Mouse (Mus musculus) kidney, embryonic 16.5 days (tissue): ENCODE measurements around the gene Dglucy. TPM values are rescaled to one million over a fixed set of nuclear protein-coding genes. Genes with fewer than 3 reads are reported as not detected.

Experiments
- ATAC-seq: fragments of 200-750 bp; cut with Nextera tagmentation; 2 replicates; pipeline ENCODE4 v1.8.0; 2017; ENCODE audit warnings: moderate TSS enrichment; ENCODE audit not compliant: low FRiP score, low TSS enrichment
- H3K27ac ChIP-seq: fragments of 300-500 bp; sonication (generic); 2 replicates; pipeline ENCODE4 v1.5.1; 2014; ENCODE audit warnings: low read length
- H3K27me3 ChIP-seq: fragments of 300-500 bp; sonication (generic); 2 replicates; pipeline ENCODE4 v1.6.1; 2014; ENCODE audit warnings: low read length, control low read depth, mixed read lengths; ENCODE audit not compliant: insufficient read depth
- H3K36me3 ChIP-seq: fragments of 300-500 bp; sonication (generic); 2 replicates; pipeline ENCODE4 v1.6.1; 2014; ENCODE audit warnings: low read length, control low read depth, mixed read lengths; ENCODE audit not compliant: insufficient read depth
- H3K4me1 ChIP-seq: fragments of 300-500 bp; sonication (generic); 2 replicates; pipeline ENCODE4 v1.6.1; 2014; ENCODE audit warnings: low read length, control low read depth, mixed read lengths; ENCODE audit not compliant: insufficient read depth
- H3K4me2 ChIP-seq: fragments of 300-500 bp; sonication (generic); replicated peaks from 2 replicates; pipeline ENCODE4 v1.6.1; 2014; ENCODE audit warnings: low read depth, low read length
- H3K4me3 ChIP-seq: fragments of 300-500 bp; sonication (generic); 2 replicates; pipeline ENCODE4 v1.5.1; 2014; ENCODE audit warnings: mild to moderate bottlenecking, low read length
- H3K9ac ChIP-seq: fragments of 300-500 bp; sonication (generic); replicated peaks from 2 replicates; pipeline ENCODE4 v1.6.1; 2014; ENCODE audit warnings: low read length
- H3K9me3 ChIP-seq: fragments of 300-500 bp; sonication (generic); 2 replicates; pipeline ENCODE4 v1.6.1; 2016; ENCODE audit warnings: low read length, control low read depth
- WGBS: fragments of 180-500 bp; shearing (Covaris S2); extraction: QIAGEN DNeasy Blood & Tissue Kit; methylation state at CpG from one replicate; pipeline ENCODE4 v1.1.7; 2014; 5-methylcytosine and 5-hydroxymethylcytosine counted together
- polyA plus RNA-seq: library from polyadenylated mRNA; unstranded; fragments of >200 nt; fragmentation: Nextera tagmentation; extraction: Ambion mirVana; gene quantifications from 2 replicates; pipeline ENCODE4 v1.2.1, GENCODE M21; 2015

The Dglucy gene
- polyA plus RNA-seq, 1 experiment from 2014 or later: 3.9 TPM

GRCm38 (mm10) chr12:100871234-100871633, 92.4 kb downstream of the Dglucy start:
- Histone ChIP-seq H3K4me1 (no peaks in the 10 kb centered on the region), H3K36me3 (no peaks in the 10 kb centered on the region), H3K9me3 (no peaks in the 10 kb centered on the region), H3K27ac (no peak overlapping the region), H3K4me2 (no peak overlapping the region), H3K9ac (no peak overlapping the region), H3K27me3 (no peaks in the 10 kb centered on the region), H3K4me3 (no peak overlapping the region)
- 89% methylated on average over 6 of the region's 6 CpGs for WGBS
- ATAC-seq: no peak

GRCm38 (mm10) chr12:100871841-100872240, 93.0 kb downstream of the Dglucy start:
- Histone ChIP-seq H3K4me1 (no peaks in the 10 kb centered on the region), H3K27me3 (no peaks in the 10 kb centered on the region), H3K27ac (no peak overlapping the region), H3K4me2 (no peak overlapping the region), H3K9ac (no peak overlapping the region), H3K4me3 (no peak overlapping the region), H3K9me3 (no peaks in the 10 kb centered on the region), H3K36me3 (no peaks in the 10 kb centered on the region)
- no peak for ATAC-seq
- 79% methylated on average over 2 of the region's 2 CpGs for WGBS

DNA sequence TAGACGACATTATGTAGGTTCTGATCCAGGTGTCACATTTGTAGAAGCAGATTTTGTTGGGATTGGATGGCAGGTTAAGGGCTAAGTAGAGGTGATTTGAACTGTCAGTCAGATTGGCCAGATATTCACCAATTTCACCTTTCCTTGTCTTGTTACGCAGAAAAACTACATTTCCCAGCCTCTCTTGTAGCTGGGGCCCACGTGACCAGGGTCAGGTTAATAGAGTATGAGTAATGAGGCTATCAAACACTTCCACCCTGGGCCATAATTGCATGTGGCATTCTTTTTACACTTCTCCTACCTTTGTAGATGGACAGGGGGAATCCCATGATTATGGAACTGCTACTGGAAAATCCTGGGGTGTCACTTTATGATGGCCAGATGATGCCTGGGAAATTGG, 94.8 kb downstream of the Dglucy start:
- H3K4me3 ChIP-seq: no peak overlapping the region
- 81% methylated on average over 3 of the region's 3 CpGs for WGBS
- no peak overlapping the region for H3K27ac ChIP-seq
- H3K27me3 ChIP-seq: no peaks in the 10 kb centered on the region
- H3K9ac ChIP-seq: no peak overlapping the region
- H3K4me1 ChIP-seq: no peaks in the 10 kb centered on the region
- no peak overlapping the region for H3K4me2 ChIP-seq
- no peaks in the 10 kb centered on the region for H3K9me3 ChIP-seq
- H3K36me3 ChIP-seq: no peaks in the 10 kb centered on the region
- ATAC-seq: no peak

- no peak for ATAC-seq
- no peak overlapping the region for H3K9ac ChIP-seq
- no peak overlapping the region for H3K4me2 ChIP-seq
- H3K27me3 ChIP-seq: no peaks in the 10 kb centered on the region
- no peaks in the 10 kb centered on the region for H3K36me3 ChIP-seq
- WGBS: 41% methylated on average over 3 of the region's 3 CpGs
- H3K9me3 ChIP-seq: no peaks in the 10 kb centered on the region
- no peak overlapping the region for H3K27ac ChIP-seq
- H3K4me3 ChIP-seq: no peak overlapping the region
- no peaks in the 10 kb centered on the region for H3K4me1 ChIP-seq
These were observed 96.7 kb downstream of the Dglucy start for GRCm38 (mm10) chr12:100875553-100875952.

DNA sequence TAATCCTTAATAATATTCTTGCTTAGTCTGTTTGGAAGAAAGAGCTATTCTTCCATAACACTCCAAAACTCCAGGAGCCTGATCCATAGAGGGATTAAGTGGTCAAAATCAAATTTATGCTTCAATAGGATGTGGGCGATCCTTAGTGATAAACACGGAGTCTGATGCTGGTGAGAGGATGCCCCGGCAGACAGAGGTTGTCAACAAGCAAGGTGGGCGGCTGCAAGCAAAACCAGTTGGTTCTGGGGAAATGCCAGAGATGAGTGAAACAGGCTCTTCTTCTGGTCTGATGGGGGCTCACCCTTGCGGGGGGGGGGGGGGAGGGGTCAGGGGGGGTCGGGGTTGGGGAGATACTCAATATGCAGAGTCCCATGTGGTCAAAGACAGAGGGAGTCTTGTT, 97.1 kb downstream of the Dglucy start:
- no peak overlapping the region for H3K9ac ChIP-seq
- no peaks in the 10 kb centered on the region for H3K9me3 ChIP-seq
- ATAC-seq: no peak
- H3K36me3 ChIP-seq: no peaks in the 10 kb centered on the region
- H3K27me3 ChIP-seq: no peaks in the 10 kb centered on the region
- WGBS: 67% methylated on average over 6 of the region's 6 CpGs
- no peak overlapping the region for H3K4me2 ChIP-seq
- H3K4me3 ChIP-seq: no peak overlapping the region
- no peak overlapping the region for H3K27ac ChIP-seq
- H3K4me1 ChIP-seq: no peaks in the 10 kb centered on the region

DNA sequence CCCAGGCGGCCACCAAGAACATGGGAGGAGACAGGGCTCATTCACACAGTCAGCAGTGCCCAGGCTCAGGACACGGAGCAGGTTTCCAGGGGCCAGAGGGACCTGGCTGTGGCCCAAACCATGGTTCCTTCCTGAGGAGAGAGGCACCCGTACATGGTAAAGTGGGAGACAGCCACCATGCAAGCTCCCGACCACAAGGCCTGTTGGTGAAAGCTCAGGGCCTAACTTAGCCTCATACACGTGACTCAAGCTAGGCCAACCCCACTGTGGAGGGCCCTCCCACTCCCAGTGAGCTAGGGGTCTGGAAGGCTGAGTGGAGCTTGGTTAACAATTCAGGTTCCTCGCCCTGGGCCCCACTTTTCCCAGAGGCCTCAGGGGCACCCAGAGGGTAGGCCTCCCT, 99.1 kb downstream of the Dglucy start:
- 81% methylated on average over 6 of the region's 6 CpGs for WGBS
- Histone ChIP-seq H3K9me3 (no peaks in the 10 kb centered on the region), H3K4me3 (no peak overlapping the region), H3K4me1 (no peaks in the 10 kb centered on the region), H3K27ac (no peak overlapping the region), H3K27me3 (no peaks in the 10 kb centered on the region), H3K36me3 (no peaks in the 10 kb centered on the region), H3K4me2 (no peak overlapping the region), H3K9ac (no peak overlapping the region)
- no peak for ATAC-seq

DNA sequence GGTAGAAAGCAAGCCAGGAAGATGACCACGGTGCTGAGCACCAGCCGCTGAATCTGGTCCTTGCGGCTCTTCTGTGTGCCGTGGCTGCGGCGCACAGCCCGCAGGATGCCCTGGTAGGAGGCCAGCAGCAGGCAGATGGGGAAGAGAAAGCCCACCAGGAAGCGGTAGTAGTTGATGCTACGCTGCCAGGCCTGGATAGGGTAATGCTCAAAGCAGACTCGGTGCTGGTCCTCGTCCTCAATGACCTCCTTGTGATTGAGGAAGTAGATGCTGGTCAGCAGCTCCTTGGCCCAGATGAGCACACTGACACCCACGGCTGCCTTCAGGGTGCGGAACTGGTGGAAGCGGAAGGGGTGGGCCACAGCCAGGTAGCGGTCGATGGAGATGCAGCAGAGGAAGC, 99.7 kb downstream of the Dglucy start:
- 95% methylated on average over 16 of the region's 16 CpGs for WGBS

DNA sequence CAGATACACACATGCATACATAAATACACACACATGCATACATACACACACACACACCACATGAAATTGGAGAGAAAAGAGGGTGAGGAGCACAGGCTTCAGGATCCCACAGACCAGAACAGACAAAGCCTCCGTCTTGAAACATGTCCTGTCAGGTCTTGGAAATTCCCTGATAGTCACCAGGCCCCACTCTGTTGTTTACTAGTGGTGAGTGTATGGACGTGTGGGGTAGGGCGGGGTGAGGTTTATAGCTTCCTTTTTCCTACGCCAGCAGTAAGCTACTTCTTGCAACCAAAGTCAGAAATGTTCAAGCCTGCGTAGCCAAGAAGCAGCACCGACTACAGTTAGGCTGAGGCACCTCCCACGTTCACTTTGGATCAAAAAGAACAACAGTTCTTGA, 104.3 kb downstream of the Dglucy start:
- Histone ChIP-seq H3K4me2 (no peak overlapping the region), H3K4me3 (no peak overlapping the region), H3K27ac (no peak overlapping the region), H3K4me1 (peaks cover 4% of the 10 kb centered on the region; the same call in 1 of the 2 replicates), H3K9me3 (no peaks in the 10 kb centered on the region), H3K36me3 (no peaks in the 10 kb centered on the region), H3K9ac (no peak overlapping the region), H3K27me3 (no peaks in the 10 kb centered on the region)
- WGBS: 62% methylated on average over 7 of the region's 7 CpGs
- no peak for ATAC-seq

More for the DNA sequence above, 99.7 kb downstream of the Dglucy start:
- no peaks in the 10 kb centered on the region for H3K27me3 ChIP-seq
- H3K4me2 ChIP-seq: no peak overlapping the region
- no peak for ATAC-seq
- H3K9ac ChIP-seq: no peak overlapping the region
- no peak overlapping the region for H3K27ac ChIP-seq
- no peaks in the 10 kb centered on the region for H3K9me3 ChIP-seq
- H3K4me1 ChIP-seq: no peaks in the 10 kb centered on the region
- H3K36me3 ChIP-seq: no peaks in the 10 kb centered on the region
- H3K4me3 ChIP-seq: no peak overlapping the region

GRCm38 (mm10) chr12:100885585-100885984, 106.7 kb downstream of the Dglucy start:
- H3K4me2 ChIP-seq: no peak overlapping the region
- peaks cover 4% of the 10 kb centered on the region; the same call in 1 of the 2 replicates for H3K4me1 ChIP-seq
- no peak overlapping the region for H3K9ac ChIP-seq
- H3K27ac ChIP-seq: no peak overlapping the region
- WGBS: 93% methylated on average over 3 of the region's 3 CpGs
- H3K36me3 ChIP-seq: no peaks in the 10 kb centered on the region
- no peak for ATAC-seq
- no peaks in the 10 kb centered on the region for H3K27me3 ChIP-seq
- H3K4me3 ChIP-seq: no peak overlapping the region
- H3K9me3 ChIP-seq: no peaks in the 10 kb centered on the region

- H3K4me2 ChIP-seq: no peak overlapping the region
- no peaks in the 10 kb centered on the region for H3K27me3 ChIP-seq
- H3K27ac ChIP-seq: no peak overlapping the region
- H3K9ac ChIP-seq: no peak overlapping the region
- H3K4me1 ChIP-seq: peaks cover 4% of the 10 kb centered on the region; the same call in 1 of the 2 replicates
- WGBS: 85% methylated on average over 4 of the region's 4 CpGs
- no peak for ATAC-seq
- H3K4me3 ChIP-seq: no peak overlapping the region
- H3K9me3 ChIP-seq: no peaks in the 10 kb centered on the region
- no peaks in the 10 kb centered on the region for H3K36me3 ChIP-seq
These were observed 108.0 kb downstream of the Dglucy start for GRCm38 (mm10) chr12:100886877-100887276.
